Mouse (Mus musculus) ES-E14 (cell line): ENCODE data around the gene Xpr1. TPM values are rescaled to one million over a fixed set of nuclear protein-coding genes. Genes with fewer than 3 reads are reported as not detected.

Experiments used
- DNase-seq: peaks from one replicate; pipeline ENCODE4 v3.0.0-alpha.2; 2013; ENCODE audit warnings: low read depth, low spot score
- H3K27ac ChIP-seq: 2 replicates; pipeline ENCODE4 v1.5.1; 2012; ENCODE audit warnings: low read depth, mild to moderate bottlenecking, low read length, moderate library complexity, mixed read lengths; ENCODE audit not compliant: poor library complexity, insufficient read depth, severe bottlenecking
- H3K36me3 ChIP-seq: 2 replicates; pipeline ENCODE4 v1.6.1; 2012; ENCODE audit warnings: mild to moderate bottlenecking, low read length, moderate library complexity, mixed read lengths; ENCODE audit not compliant: control insufficient read depth, poor library complexity, insufficient read depth, severe bottlenecking
- H3K4me1 ChIP-seq, 2 experiments: fragments of 150-350 bp in 1 of 2; sonication (generic) in 1 of 2; 2 replicates each; pipeline ENCODE4 v1.6.1; 2012; ENCODE audit warnings: low read length in 2 of 2, mild to moderate bottlenecking in 1 of 2, mixed read lengths in 1 of 2; ENCODE audit not compliant: control insufficient read depth in 2 of 2, insufficient read depth in 2 of 2, poor library complexity in 1 of 2
- H3K4me3 ChIP-seq, 2 experiments: fragments of 150-350 bp in 1 of 2; sonication (generic) in 1 of 2; 2 replicates each; pipeline ENCODE4 v1.5.1; 2012; ENCODE audit warnings: low read length in 2 of 2, low read depth in 1 of 2, mild to moderate bottlenecking in 1 of 2, mixed read lengths in 1 of 2; ENCODE audit not compliant: insufficient read depth in 1 of 2, poor library complexity in 1 of 2, severe bottlenecking in 1 of 2
- H3K9ac ChIP-seq: 2 replicates; pipeline ENCODE4 v1.6.1; 2012; ENCODE audit warnings: low read depth, mild to moderate bottlenecking, low read length, mixed read lengths; ENCODE audit not compliant: poor library complexity, insufficient read depth, severe bottlenecking
- H3K9me3 ChIP-seq: fragments of 150-350 bp; sonication (generic); 2 replicates; pipeline ENCODE4 v1.6.1; 2012; ENCODE audit warnings: low read depth, mild to moderate bottlenecking, low read length; ENCODE audit not compliant: control insufficient read depth, insufficient read depth
- CHD2 ChIP-seq: IDR thresholded peaks from 2 replicates; pipeline ENCODE4 v1.6.1; 2014; ENCODE audit warnings: mild to moderate bottlenecking, low read depth, low read length, inconsistent platforms
- HCFC1 ChIP-seq: IDR thresholded peaks from 2 replicates; pipeline ENCODE4 v1.6.1; 2012; ENCODE audit warnings: low read length, inconsistent platforms, borderline replicate concordance; ENCODE audit not compliant: insufficient read depth
- MAFK ChIP-seq: IDR thresholded peaks from 2 replicates; pipeline ENCODE4 v1.6.1; 2014; ENCODE audit warnings: mild to moderate bottlenecking, low read depth, low read length, inconsistent platforms; ENCODE audit not compliant: insufficient read depth
- ZC3H11A ChIP-seq: IDR thresholded peaks from 2 replicates; pipeline ENCODE4 v1.6.1; 2012; ENCODE audit warnings: low read depth, mild to moderate bottlenecking, inconsistent platforms, low read length, borderline replicate concordance
- ZNF384 ChIP-seq: IDR thresholded peaks from 2 replicates; pipeline ENCODE4 v1.6.1; 2012; ENCODE audit warnings: low read depth, low read length, inconsistent platforms
- in situ Hi-C, 2 experiments: fragments of 600-800 bp; cut with MboI; formaldehyde crosslinking; loops; one replicate each; pipeline ENCODE4 v1.15.1; 2025; ENCODE audit warnings: low sequenced_read_pairs in 2 of 2, inconsistent platforms in 1 of 2; ENCODE audit not compliant: unreplicated experiment in 2 of 2
- total RNA-seq: library from RNA; depleted of rRNA; stranded (reverse); fragments of 300-350 nt; gene quantifications from 2 replicates; pipeline ENCODE4 v1.2.3, GENCODE M21; 2012

Gene Xpr1
- total RNA-seq, 1 experiment, result 13.5 TPM

DNA sequence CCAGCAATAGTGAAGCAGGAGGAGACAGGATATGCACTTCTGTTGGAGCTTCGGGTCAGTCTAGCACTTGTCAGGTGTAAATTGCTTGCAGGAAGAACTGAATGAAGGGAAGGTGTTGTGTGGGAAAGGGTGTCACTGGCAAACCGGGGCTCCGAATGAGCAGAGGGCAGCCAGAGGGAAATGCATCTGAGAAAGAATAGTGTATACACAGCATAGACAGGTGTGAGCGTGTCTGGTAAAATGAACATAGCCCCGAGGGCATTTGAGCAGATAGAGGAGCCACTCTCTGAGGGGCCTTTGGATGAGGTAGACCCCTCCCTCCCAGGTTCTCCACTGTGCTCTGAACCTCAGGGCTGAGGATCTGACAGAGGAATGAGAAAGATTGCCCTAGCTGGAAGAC is 169.2 kb downstream of the Xpr1 start:
- Histone ChIP-seq H3K9me3 (no peaks in the 10 kb centered on the region), H3K36me3 (no peaks in the 10 kb centered on the region), H3K9ac (no peak overlapping the region), H3K4me3 (no peak overlapping the region), H3K4me1 (peaks cover 9 to 25% of the 10 kb centered on the region in 2 experiments; a peak in 2 of 4 replicates), H3K27ac (no peak overlapping the region)
- TF ChIP-seq MAFK, result no peak
- DNase-seq, result no peak
- in situ Hi-C loops, result loop anchor here in 1 of 2 experiments (25.0 kb wide), 1 partner anchor 489 kb away; no protein-coding TSS in a partner anchor

DNA sequence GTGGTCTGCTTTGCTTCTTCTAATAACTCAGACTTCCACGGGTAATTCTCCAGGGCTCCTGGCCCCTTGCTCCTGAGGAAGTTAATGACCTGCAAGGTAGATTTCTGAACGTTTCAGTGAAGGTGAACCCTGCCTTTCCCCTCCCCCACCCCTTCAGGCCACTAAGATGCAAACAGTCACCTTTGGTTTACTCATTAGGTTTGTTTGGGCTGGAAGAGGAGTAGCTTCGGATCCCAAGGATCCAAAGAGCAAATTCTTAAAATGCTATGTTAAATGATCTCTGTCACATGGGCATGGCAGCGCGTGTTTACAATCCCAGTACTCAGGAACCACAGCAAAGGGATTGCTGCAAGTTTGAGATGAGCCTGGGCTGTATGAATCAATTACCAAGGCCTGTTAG is 169.8 kb downstream of the Xpr1 start:
- H3K9me3 ChIP-seq, result no peaks in the 10 kb centered on the region
- in situ Hi-C loops, result loop anchor here in 1 of 2 experiments (25.0 kb wide), 1 partner anchor 490 kb away; no protein-coding TSS in a partner anchor
- H3K4me1 ChIP-seq, result peaks cover 9 to 25% of the 10 kb centered on the region in 2 experiments; a peak in 2 of 4 replicates
- TF ChIP-seq HCFC1 (no peak), ZC3H11A (no peak), CHD2 (no peak)
- no peaks in the 10 kb centered on the region for H3K36me3 ChIP-seq
- H3K27ac ChIP-seq, result no peak overlapping the region
- no peak overlapping the region for H3K9ac ChIP-seq
- no peak overlapping the region for H3K4me3 ChIP-seq
- no peak for DNase-seq

DNA sequence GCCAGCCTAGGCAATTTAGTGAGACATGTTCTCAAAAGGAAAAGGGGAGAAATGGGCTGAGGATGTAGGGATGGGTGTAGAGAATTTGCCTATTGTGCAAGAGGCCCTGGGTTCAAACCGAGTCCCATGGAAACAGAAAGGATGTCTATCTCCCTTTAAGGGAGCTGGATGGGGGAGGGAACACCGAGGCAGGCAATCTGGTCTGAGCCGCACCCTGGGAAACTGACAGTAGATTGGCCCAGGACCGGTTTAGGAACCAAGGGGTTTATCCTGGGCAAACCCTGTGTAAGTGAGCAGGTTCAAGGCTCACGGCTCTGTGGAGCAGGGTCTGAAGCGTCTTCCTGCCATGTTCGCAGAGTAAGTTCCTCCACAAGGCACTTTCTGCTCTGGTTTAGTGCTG is 171.7 kb downstream of the Xpr1 start:
- Histone ChIP-seq H3K9me3 (no peaks in the 10 kb centered on the region), H3K36me3 (no peaks in the 10 kb centered on the region), H3K27ac (no peak overlapping the region), H3K4me1 (peaks cover 9 to 19% of the 10 kb centered on the region in 2 experiments; a peak in 2 of 4 replicates), H3K9ac (no peak overlapping the region), H3K4me3 (no peak overlapping the region)
- no peak for DNase-seq
- in situ Hi-C loops, result loop anchor here in 1 of 2 experiments (25.0 kb wide), 1 partner anchor 492 kb away; no protein-coding TSS in a partner anchor
- TF ChIP-seq HCFC1, result no peak
- no peak for TF ChIP-seq ZC3H11A
- TF ChIP-seq CHD2, result no peak
- no peak for TF ChIP-seq ZNF384
- no peak for TF ChIP-seq MAFK

DNA sequence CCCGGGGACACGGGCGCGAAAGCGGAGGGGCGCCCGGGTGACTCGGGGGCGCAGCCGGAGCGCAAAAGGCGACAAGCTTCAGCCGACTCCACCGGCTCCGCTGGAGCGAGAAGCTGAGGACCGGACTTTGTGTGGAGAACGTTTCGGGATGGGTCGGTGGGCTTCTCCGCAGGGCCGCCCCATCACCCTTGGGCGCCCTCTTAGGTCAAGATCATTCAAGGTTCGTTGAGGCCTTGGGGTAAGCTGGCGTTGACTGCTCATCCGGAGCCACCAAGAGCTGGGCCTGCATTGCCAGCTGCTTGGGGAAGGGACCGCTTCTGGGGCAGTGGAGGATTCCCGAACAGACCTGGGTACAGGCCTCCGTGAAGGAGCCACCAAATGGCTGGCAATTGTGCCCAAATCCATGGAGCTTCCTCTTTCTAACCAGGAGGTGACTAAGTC is 172.4 kb downstream of the Xpr1 start:
- Histone ChIP-seq H3K4me3 (peak overlapping the region; percentile 65 to 68), H3K9ac (peak overlapping the region; percentile 60), H3K27ac (no peak overlapping the region), H3K4me1 (peaks cover 9 to 14% of the 10 kb centered on the region in 2 experiments; a peak in 2 of 4 replicates), H3K9me3 (no peaks in the 10 kb centered on the region), H3K36me3 (no peaks in the 10 kb centered on the region)
- no peak for DNase-seq
- in situ Hi-C loops, result loop anchor here in 1 of 2 experiments (25.0 kb wide), 1 partner anchor 493 kb away; no protein-coding TSS in a partner anchor
- TF ChIP-seq ZNF384, result no peak
- TF ChIP-seq MAFK, result no peak
- TF ChIP-seq CHD2, result no peak
- no peak for TF ChIP-seq HCFC1
- TF ChIP-seq ZC3H11A, result no peak
